21 mouse cellular contexts compared by ENCODE assay signal in the genomic region with DNA sequence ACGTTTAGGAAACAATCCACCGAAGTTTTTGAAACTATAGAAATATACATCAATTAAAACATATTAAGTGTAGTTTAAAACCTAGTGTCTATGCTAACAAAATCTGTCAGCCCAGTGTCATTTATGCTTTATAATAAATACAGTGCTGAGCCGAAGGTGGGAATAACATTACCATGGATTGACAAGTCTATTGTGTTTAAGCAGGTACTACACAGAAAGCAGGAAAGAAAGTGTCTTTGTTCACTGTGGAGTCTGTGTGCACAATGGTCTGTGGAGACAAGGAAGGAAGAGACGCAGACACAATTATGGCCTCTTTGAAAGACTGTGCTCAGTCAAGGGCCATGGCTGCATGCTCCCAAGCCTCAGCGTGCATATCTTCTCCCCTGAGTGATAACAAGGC.
"Had no signal": no experiment of that assay in that cellular context is flagged by ENCODE, and none has a peak within 500 bp of the region (broad histone marks: within the 10 kb centered on the region; RNA-seq: fewer than 3 reads in every experiment).

No protein-coding gene starts in this region.

- H3K4me2 ChIP-seq: lung, embryonic 15.5 days; midbrain, embryonic 11.5 days; midbrain, embryonic 13.5 days; midbrain, embryonic 15.5 days; neural tube, embryonic 13.5 days; neural tube, embryonic 15.5 days had no signal

- H3K4me1 ChIP-seq: lung, embryonic 15.5 days; megakaryocyte, embryonic 14.5 days; midbrain, embryonic 13.5 days; midbrain, embryonic 15.5 days; neural tube, embryonic 13.5 days; neural tube, embryonic 15.5 days had no signal

- H3K36me3 ChIP-seq: lung, embryonic 15.5 days; midbrain, embryonic 13.5 days; midbrain, embryonic 15.5 days; neural tube, embryonic 13.5 days; neural tube, embryonic 15.5 days had no signal

- H3K27me3 ChIP-seq: lung, embryonic 15.5 days; megakaryocyte, embryonic 14.5 days; midbrain, embryonic 13.5 days; midbrain, embryonic 15.5 days; neural tube, embryonic 13.5 days; neural tube, embryonic 15.5 days had no signal

- DNase-seq: liver, postnatal 0 days; lung, adult 2 months; lung, postnatal 14 days; lung, postnatal 36 days; retina, postnatal 1 day; right cerebral cortex, adult 18-20 months; right cerebral cortex, postnatal 25 days; right cerebral cortex, postnatal 4 days; spleen, adult 18-20 months; thymus, adult 18-20 months; thymus, postnatal 14 days; thymus, postnatal 36 days had no signal

- H3K9me3 ChIP-seq: lung, embryonic 15.5 days; megakaryocyte, embryonic 14.5 days; midbrain, embryonic 13.5 days; midbrain, embryonic 15.5 days; neural tube, embryonic 13.5 days; neural tube, embryonic 15.5 days had no signal

- ATAC-seq: liver, postnatal 0 days; lung, postnatal 0 days; midbrain, embryonic 13.5 days; midbrain, embryonic 15.5 days had no signal

- H3K9ac ChIP-seq: liver, postnatal 0 days; lung, embryonic 15.5 days; midbrain, embryonic 13.5 days; midbrain, embryonic 15.5 days; neural tube, embryonic 13.5 days; neural tube, embryonic 15.5 days had no signal

- H3K27ac ChIP-seq: lung, embryonic 15.5 days; macrophage; midbrain, embryonic 13.5 days; midbrain, embryonic 15.5 days; neural tube, embryonic 13.5 days; neural tube, embryonic 15.5 days had no signal

- H3K4me3 ChIP-seq: lung, embryonic 15.5 days; megakaryocyte, embryonic 14.5 days; midbrain, embryonic 13.5 days; midbrain, embryonic 15.5 days; neural tube, embryonic 13.5 days; neural tube, embryonic 15.5 days had no signal
